Mouse (Mus musculus) midbrain, embryonic 12.5 days (tissue): ENCODE data around the gene Shcbp1l. TPM values are rescaled to one million over a fixed set of nuclear protein-coding genes. Genes with fewer than 3 reads are reported as not detected.
"Not testable (repeated sequence)": the region's sequence is repeated elsewhere in the genome, so short reads cannot be mapped to it uniquely, and the experiment has no call there.

Source experiments
- ATAC-seq: fragments of 200-750 bp; cut with Nextera tagmentation; 2 replicates; pipeline ENCODE4 v1.8.0; 2017; ENCODE audit warnings: low read depth, moderate TSS enrichment, moderate library complexity; ENCODE audit not compliant: low FRiP score
- H3K27ac ChIP-seq: fragments of 300-500 bp; sonication (generic); replicated peaks from 2 replicates; pipeline ENCODE4 v1.5.1; 2016; ENCODE audit warnings: mild to moderate bottlenecking
- H3K27me3 ChIP-seq: fragments of 300-500 bp; sonication (generic); 2 replicates; pipeline ENCODE4 v1.6.1; 2016; ENCODE audit warnings: mild to moderate bottlenecking
- H3K36me3 ChIP-seq: fragments of 300-500 bp; sonication (generic); 2 replicates; pipeline ENCODE4 v1.6.1; 2016
- H3K4me1 ChIP-seq: fragments of 300-500 bp; sonication (generic); 2 replicates; pipeline ENCODE4 v1.6.1; 2016
- H3K4me2 ChIP-seq: fragments of 300-500 bp; sonication (generic); replicated peaks from 2 replicates; pipeline ENCODE4 v1.6.1; 2016; ENCODE audit warnings: mild to moderate bottlenecking, moderate library complexity
- H3K4me3 ChIP-seq: fragments of 300-500 bp; sonication (generic); 2 replicates; pipeline ENCODE4 v1.5.1; 2016; ENCODE audit warnings: mild to moderate bottlenecking
- H3K9ac ChIP-seq: fragments of 300-500 bp; sonication (generic); replicated peaks from 2 replicates; pipeline ENCODE4 v1.6.1; 2016; ENCODE audit warnings: mild to moderate bottlenecking, moderate library complexity
- H3K9me3 ChIP-seq: fragments of 300-500 bp; sonication (generic); 2 replicates; pipeline ENCODE4 v1.6.1; 2016; ENCODE audit warnings: mild to moderate bottlenecking
- WGBS: fragments of 180-500 bp; shearing (Covaris S2); methylation state at CpG from one replicate; pipeline ENCODE4 v1.1.7; 2016; 5-methylcytosine and 5-hydroxymethylcytosine counted together
- polyA plus RNA-seq: library from polyadenylated mRNA; unstranded; fragments of >200 nt; fragmentation: Nextera tagmentation; extraction: Ambion mirVana; gene quantifications from 2 replicates; pipeline ENCODE4 v1.2.1, GENCODE M21; 2016

Gene Shcbp1l
- polyA plus RNA-seq, 1 experiment from 2014 or later = 0.17 TPM

- H3K4me1 ChIP-seq, H3K4me2 ChIP-seq, H3K9ac ChIP-seq, ATAC-seq, H3K36me3 ChIP-seq, H3K4me3 ChIP-seq, H3K27me3 ChIP-seq, H3K9me3 ChIP-seq, H3K27ac ChIP-seq: not testable (repeated sequence)
- WGBS = 100% methylated on average over 2 of the region's 4 CpGs
These were observed 14.0 kb upstream of the Shcbp1l start for GRCm38 (mm10) chr1:153410915-153411314.

DNA sequence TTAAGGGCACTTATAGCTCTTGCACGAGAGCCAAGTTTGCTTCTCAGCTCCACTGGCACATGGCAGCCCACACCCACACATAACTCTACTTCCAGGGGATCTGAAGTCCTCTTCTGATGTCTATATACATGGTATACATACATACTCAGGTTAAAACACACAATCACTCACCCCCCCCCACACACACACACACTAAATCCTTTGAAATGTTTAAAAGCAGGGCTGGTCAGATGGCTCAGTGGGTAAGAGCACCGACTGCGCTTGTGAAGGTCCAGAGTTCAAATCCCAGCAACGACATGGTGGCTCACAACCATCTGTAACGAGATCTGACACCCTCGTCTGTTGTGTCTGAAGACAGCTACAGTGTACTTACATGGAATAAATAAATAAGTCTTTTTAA is 13.2 kb upstream of the Shcbp1l start:
- 91% methylated on average over 6 of the region's 6 CpGs for WGBS
- H3K27me3 ChIP-seq = no peaks in the 10 kb centered on the region
- H3K9me3 ChIP-seq = no peaks in the 10 kb centered on the region
- H3K27ac ChIP-seq = no peak overlapping the region
- H3K4me1 ChIP-seq = no peaks in the 10 kb centered on the region
- no peaks in the 10 kb centered on the region for H3K36me3 ChIP-seq
- H3K9ac ChIP-seq = no peak overlapping the region
- no peak overlapping the region for H3K4me3 ChIP-seq
- no peak for ATAC-seq
- no peak overlapping the region for H3K4me2 ChIP-seq

DNA sequence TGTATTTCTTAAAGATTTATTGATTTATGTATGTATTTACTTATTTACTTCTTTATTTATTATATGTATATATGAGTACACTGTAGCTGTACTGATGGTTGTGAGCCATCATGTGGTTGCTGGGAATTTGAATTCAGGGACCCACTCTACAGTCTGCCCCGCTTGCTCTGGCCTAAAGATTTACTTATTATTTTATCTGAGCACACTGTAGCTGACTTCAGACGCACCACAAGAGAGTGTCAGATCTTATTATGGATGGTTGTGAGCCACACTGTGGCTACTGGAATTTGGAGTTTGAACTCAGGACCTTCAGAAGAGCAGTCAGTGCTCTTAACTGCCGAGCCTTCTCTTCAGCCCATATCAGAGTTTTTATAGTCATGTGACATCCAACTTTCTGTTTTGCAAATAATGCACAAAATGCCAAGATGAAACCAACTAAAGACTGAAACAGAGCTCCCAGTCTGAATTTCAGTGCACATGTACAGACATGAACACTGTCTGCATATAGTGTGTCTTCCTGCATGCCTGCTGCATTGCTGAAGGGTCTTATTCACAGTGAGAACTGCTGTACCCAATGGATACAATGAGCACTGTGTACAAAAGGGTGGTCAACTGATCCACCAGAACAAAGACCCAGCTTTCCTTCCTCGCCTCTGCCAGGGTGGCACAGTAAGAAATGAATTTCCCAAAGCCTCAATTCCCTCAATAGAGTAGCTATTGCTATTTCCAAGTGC is 12.1 kb upstream of the Shcbp1l start:
- H3K27me3 ChIP-seq, H3K4me2 ChIP-seq, H3K9ac ChIP-seq, H3K4me1 ChIP-seq, H3K27ac ChIP-seq, H3K4me3 ChIP-seq, ATAC-seq, H3K36me3 ChIP-seq, H3K9me3 ChIP-seq: not testable (repeated sequence)
- 85% methylated on average over 3 of the region's 4 CpGs for WGBS

DNA sequence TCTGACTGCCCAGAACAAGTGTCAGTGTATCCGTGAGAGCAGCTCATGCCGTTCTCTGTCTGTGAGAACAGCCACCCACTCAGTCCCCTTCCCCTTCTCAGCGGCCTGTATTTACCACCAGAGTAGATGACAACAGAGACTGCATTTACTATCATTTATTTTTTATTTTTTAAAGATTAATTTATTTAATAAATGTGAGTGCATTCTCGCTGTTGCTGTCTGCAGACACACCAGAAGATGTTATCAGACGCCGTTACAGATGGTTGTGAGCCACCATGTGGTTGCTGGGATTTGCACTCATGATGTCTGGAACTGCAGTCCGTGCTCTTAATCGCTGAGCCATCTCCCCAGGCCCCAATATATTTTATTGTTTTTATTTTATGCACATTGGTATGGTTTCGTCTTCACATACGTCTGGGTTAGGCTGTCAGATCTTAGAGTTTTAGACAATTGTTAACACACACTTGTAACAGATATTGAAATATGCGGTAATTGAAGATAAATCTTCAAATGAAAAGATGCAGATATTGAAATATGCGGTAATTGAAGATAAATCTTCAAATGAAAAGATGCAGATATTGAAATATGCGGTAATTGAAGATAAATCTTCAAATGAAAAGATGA is 11.5 kb upstream of the Shcbp1l start:
- 86% methylated on average over 13 of the region's 13 CpGs for WGBS
- H3K4me2 ChIP-seq, H3K36me3 ChIP-seq, H3K27me3 ChIP-seq, H3K27ac ChIP-seq, H3K9me3 ChIP-seq, ATAC-seq, H3K4me1 ChIP-seq, H3K9ac ChIP-seq, H3K4me3 ChIP-seq: not testable (repeated sequence)

DNA sequence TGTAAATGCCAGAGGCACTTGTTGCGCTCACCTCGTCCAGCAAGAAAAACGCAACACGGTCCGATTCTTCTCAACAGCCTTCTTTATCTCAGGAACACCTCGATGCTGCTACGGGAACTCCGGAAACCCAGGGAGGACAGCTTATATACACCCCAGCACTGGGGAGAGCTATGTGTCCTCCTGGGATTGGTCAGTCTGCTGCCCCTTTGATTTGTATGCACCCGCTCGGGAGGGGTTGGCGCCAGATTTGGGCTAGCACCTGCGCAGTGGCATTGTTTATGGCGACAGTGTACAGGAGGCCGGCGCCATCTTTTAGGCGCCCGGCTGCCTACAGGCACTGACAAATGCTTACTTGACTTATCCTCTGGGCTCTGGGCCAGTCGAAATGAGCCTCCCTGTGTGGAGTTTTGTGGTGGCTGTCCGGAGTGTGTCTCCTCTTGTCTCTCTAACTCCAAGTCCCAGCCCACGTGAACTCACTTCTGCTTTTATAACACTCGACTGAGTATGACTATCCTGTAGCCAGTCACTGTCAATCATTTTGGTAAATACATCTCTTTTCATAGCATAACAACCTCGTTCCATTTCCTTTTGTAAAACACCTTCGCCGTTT is 10.7 kb upstream of the Shcbp1l start:
- not testable (repeated sequence) for H3K4me3 ChIP-seq, H3K9me3 ChIP-seq, H3K27ac ChIP-seq, H3K4me2 ChIP-seq, H3K27me3 ChIP-seq, H3K4me1 ChIP-seq, ATAC-seq, H3K9ac ChIP-seq, H3K36me3 ChIP-seq
- WGBS = 92% methylated on average over 24 of the region's 24 CpGs

DNA sequence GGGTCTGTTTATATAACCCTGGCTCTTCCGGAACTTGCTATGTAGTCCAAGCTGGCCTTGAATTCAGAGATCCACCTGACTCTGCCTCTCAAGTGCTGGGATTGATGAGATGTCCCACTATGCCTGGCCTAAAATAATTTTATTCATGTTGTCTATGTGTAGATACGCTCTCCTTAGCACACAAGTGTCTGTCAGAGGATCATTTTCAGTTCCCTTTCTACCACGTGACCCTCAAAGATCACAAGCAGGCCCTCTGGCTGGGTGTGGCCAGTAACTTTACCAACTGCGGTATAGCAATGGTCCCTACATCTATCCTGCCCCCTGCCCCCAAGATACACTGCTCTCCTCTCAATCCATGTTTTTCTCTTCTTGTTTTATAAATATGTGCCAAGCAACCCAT is 10.0 kb upstream of the Shcbp1l start:
- no peak for ATAC-seq
- Histone ChIP-seq H3K27ac (no peak overlapping the region), H3K4me2 (no peak overlapping the region), H3K4me1 (no peaks in the 10 kb centered on the region), H3K9ac (no peak overlapping the region), H3K4me3 (no peak overlapping the region), H3K36me3 (no peaks in the 10 kb centered on the region), H3K27me3 (no peaks in the 10 kb centered on the region), H3K9me3 (no peaks in the 10 kb centered on the region)
- 88% methylated on average over 4 of the region's 4 CpGs for WGBS

DNA sequence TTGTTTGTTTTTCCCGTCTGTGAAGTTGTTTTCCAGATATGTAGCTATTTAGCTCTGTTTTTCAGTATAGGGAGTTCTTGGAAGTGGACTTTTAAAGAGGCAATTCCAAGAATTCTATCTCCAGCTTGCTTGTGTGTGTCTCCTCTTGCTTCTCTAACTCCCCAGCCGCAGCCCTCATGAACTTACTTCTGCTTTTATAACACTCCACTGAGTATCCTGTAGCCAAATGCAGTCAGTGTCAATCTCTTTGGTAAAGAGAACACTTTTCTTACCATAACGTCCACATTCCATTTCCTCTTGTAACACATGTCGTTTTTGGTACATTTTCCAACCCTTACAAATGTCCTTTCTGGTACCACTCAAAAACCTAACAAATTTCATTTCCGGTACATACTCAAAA is 9.2 kb upstream of the Shcbp1l start:
- not testable (repeated sequence) for H3K9me3 ChIP-seq, H3K4me1 ChIP-seq, H3K9ac ChIP-seq, H3K36me3 ChIP-seq, H3K27ac ChIP-seq, H3K4me3 ChIP-seq, H3K27me3 ChIP-seq, ATAC-seq, H3K4me2 ChIP-seq
- WGBS = 85% methylated on average over 2 of the region's 5 CpGs

DNA sequence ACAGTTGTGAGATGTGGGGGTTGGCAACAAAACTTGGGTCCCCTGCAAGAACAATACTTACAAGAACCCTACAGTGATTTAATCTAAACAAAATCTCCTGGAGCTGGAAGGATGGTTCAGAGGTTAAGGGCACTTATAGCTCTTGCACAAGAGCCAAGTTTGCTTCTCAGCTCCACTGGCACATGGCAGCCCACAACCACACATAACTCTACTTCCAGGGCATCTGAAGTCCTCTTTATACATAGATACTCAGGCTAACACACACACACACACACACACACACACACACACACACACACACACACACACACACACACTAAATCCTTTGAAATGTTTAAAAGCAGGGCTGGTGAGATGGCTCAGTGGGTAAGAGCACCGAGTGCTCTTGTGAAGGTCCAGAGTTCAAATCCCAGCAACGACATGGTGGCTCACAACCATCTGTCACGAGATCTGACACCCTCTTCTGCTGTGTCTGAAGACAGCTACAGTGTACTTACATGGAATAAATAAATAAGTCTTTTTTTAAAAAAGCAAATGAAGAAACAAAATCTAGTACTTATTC is 8.6 kb upstream of the Shcbp1l start:
- 82% methylated on average over 3 of the region's 3 CpGs for WGBS
- H3K4me3 ChIP-seq, H3K36me3 ChIP-seq, H3K9me3 ChIP-seq, ATAC-seq, H3K4me1 ChIP-seq, H3K4me2 ChIP-seq, H3K27me3 ChIP-seq, H3K27ac ChIP-seq, H3K9ac ChIP-seq: not testable (repeated sequence)

- not testable (repeated sequence) for H3K27me3 ChIP-seq, H3K4me1 ChIP-seq, ATAC-seq, H3K36me3 ChIP-seq, H3K27ac ChIP-seq, H3K9ac ChIP-seq, H3K4me3 ChIP-seq, H3K4me2 ChIP-seq, H3K9me3 ChIP-seq
- WGBS = 81% methylated on average over 4 of the region's 4 CpGs
These were observed 7.2 kb upstream of the Shcbp1l start for GRCm38 (mm10) chr1:153417805-153418204.

GRCm38 (mm10) chr1:153424271-153424670 is 691 bp upstream of the Shcbp1l start:
- Histone ChIP-seq H3K9ac (no peak overlapping the region), H3K27me3 (peaks cover 31% of the 10 kb centered on the region), H3K27ac (no peak overlapping the region), H3K4me2 (peak overlapping the region; percentile 98), H3K9me3 (no peaks in the 10 kb centered on the region), H3K36me3 (no peaks in the 10 kb centered on the region), H3K4me1 (peaks cover 14% of the 10 kb centered on the region), H3K4me3 (peak overlapping the region; percentile 61)
- WGBS = 44% methylated on average over 12 of the region's 12 CpGs
- ATAC-seq = peak; percentile 25; the same call in 1 of the 2 replicates

DNA sequence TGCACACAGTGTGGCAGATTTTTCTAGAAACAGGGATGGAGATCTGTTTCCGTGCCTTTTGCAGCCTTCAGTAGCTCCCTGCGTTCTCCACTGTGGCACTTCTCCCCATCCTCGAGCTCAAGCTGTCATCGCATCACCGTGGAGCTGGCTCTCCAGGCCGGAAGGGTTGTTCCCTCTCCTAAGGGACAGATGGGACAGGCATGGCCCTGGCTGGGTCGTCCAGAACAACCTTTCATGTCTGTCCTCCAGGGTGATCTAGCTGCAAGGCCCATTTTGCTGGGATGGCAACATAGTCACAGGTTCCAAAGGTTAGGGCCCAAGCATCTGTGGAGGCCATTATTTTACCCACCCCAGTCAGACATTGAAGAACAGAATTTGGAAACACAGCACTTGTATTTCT is 6.2 kb downstream of the Shcbp1l start:
- Histone ChIP-seq H3K4me3 (no peak overlapping the region), H3K4me2 (no peak overlapping the region), H3K9me3 (no peaks in the 10 kb centered on the region), H3K9ac (no peak overlapping the region), H3K4me1 (no peaks in the 10 kb centered on the region), H3K27ac (no peak overlapping the region), H3K27me3 (peaks cover 8% of the 10 kb centered on the region), H3K36me3 (no peaks in the 10 kb centered on the region)
- WGBS = 76% methylated on average over 7 of the region's 7 CpGs
- ATAC-seq = no peak

- Histone ChIP-seq H3K27ac (no peak overlapping the region), H3K36me3 (no peaks in the 10 kb centered on the region), H3K4me1 (no peaks in the 10 kb centered on the region), H3K9me3 (no peaks in the 10 kb centered on the region), H3K4me2 (no peak overlapping the region), H3K4me3 (no peak overlapping the region), H3K9ac (no peak overlapping the region), H3K27me3 (peaks cover 3% of the 10 kb centered on the region)
- WGBS = 89% methylated on average over 10 of the region's 10 CpGs
- no peak for ATAC-seq
These were observed 6.7 kb downstream of the Shcbp1l start for GRCm38 (mm10) chr1:153431701-153432100.
